Mouse (Mus musculus) left cerebral cortex, adult 9 months (tissue): ENCODE data around the gene Gm11037.

ENCODE experiments used
- DNase-seq, 2 experiments: peaks; one replicate each; pipeline ENCODE4 v3.0.0; 2022; ENCODE audit warnings: low spot score in 2 of 2

The Gm11037 gene

DNA sequence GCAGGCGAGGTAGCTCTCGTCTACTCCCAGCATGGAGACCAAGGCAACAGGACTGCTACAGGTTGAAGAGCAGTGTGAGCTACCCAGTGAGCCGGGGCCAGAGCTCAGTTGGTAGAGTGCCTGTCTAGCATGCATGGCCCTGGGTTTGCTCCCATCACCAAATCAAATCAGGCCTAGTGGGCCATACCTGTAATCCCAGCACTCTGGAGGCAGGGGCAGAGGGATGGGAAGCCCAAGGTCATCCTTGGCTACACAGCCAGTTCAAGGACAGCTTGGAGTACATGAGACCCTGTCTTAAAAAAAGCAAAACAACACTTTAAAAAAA is 15.9 kb downstream of the Gm11037 start:
- no peak for DNase-seq

DNA sequence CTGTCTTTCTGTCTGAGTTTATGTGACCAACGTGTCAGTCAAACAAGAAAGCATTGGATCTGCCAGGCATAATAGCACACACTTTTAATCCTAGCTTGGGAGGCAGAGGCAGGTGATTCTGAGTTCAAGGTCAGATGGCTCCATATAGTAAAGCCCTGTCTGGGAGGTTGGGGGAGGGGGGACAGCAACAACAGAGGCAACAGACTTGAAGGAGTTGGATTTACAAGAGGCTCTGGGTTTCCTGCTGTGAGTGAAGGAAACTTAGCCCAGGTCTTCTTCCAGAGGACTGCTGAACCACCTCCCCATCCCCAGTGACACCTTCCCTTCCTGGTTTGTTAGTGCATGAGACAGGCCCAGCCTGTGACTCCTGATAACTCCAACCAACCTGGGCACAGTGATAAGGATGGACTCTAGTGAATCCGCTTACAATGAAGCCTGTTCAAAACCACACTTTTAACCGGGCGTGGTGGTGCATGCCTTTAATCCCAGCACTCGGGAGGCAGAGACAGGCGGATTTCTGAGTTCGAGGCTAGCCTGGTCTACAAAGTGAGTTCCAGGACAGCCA is 19.0 kb downstream of the Gm11037 start:
- DNase-seq, result no peak

DNA sequence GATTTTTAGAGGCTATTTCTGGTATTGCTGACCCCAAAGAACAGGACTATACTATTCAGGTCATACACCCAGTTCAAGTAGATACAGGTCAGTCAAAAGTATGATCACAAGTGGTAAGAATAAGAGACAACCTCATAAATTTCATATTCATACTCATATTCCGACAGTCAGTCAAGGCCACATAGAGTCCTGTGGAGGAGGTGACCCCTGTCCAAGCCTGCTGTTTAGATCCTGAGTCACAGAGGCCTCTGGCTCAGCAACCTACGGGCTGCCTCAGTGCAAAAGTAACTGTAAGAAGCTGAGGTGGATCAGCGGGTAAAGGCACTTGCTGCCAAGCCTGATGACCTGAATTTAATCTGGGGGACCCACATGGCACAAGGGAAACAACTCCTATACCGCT is 20.7 kb downstream of the Gm11037 start:
- DNase-seq, result no peak

DNA sequence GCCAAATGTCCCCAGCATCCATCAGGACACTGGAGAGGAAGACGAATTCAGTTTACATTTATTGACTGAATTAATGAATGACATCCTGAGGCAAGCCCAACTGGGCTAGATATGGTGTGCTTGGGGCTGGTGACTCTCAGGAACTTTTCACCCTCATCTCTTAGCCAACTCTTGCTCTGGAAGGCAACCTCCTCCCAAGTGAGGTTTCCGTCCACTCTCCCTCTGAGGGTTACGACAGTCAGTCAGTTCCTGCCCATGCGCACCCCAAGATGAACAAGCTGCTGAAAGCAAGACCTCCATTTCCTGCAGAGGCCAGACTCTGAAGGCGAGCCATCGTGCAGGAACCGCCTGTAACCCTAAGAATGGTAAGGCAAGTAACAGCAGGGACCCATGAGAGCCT is 23.7 kb downstream of the Gm11037 start:
- no peak for DNase-seq

DNA sequence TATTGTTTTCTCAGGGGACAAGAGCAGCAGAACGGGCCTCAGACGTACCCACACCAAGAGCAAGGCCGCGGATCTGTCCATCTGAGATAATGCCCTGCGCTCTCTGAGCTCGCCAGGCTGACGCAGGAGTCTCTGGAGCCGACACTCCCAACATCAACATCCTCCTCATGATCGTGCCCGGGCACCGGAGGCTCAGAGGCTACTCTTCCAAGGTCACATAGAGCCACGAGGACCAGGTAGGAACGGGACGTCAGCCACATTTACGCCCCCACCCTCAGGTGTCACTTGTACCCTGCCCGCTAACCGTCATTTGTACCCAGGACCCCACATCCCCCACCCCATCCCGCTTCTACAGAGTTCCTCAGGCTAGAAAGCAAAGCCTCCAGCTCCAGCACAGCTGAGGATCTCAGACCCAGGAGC is 26.2 kb downstream of the Gm11037 start:
- DNase-seq, result no peak

DNA sequence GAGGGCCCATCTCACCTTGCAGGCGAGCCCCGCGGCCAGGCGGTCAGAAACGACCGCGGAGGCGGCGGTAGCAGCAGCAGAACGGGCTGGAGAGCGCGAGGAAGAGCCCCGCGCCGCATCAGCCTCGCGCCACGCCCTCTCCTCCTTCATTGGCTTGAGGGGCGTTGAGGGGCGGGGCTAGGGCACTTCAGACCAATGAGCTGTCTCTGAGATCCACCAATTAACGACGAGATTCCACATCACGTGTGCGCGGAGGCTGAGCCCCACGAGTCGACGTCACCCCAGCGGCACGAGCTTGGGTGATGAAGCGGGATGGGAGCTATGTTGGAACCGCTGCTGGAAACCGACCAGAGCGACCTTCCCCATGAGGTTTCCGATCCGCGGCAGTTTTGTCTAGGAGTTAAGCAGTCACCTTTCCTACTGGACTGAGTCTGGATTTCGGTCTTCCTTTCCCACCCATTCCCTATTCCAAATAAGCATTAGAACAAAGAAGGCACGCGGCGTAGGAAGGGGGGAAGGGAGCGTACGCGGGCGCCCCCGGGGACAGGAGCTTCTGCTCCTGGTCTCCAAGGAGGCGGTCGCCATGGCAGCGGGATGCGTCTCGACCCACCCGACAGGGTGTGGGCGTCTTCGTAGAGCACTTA is 26.8 kb downstream of the Gm11037 start, which contains the start of gene 1700037H04Rik:
Gene 1700037H04Rik (minus strand): TSS at position 144 of the 644 bp plus-strand sequence.
- peak; percentile 92 to 96 for DNase-seq

DNA sequence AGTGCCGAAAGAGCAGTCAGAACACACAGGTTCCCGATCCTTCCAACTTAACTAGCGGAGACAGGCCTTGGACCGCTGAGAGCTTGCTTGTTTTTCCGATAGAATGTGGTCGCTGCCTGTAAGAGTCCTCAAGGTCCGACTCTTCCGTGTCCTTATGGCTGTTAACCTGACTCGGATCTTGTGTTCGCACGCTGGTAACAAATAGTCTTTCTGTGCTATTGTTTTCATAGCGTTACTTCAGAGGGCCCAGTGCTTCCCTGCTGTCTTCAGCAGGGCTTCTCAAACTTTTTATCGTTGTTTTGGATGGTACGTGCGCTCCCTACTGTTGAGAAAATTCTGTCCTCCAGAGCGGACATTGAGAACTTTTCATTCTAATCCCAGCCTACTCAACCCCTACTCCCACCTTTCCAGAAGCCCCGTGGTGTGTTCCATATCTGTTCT is 27.4 kb downstream of the Gm11037 start:
- DNase-seq, result peak in 1 of 2 experiments; percentile 32

DNA sequence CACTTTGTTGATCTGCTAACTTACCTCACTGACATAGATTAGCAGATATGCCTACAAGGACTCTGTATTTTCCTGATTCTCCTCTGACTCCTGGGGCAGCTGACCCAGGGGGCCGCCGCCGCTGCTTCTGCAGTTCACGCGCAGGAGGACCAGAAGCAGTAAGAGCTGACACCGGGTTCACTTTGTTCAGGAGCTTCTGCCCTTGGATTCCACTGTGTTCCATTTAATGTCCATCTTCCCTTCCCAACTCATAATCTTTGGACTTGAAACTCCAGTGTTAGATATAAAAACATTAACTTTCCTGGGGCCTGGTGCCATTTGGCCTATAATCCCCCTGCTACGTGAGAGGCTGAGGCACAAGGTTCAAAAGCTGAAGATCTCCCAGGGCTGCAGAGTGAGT is 30.6 kb downstream of the Gm11037 start:
- DNase-seq, result no peak

DNA sequence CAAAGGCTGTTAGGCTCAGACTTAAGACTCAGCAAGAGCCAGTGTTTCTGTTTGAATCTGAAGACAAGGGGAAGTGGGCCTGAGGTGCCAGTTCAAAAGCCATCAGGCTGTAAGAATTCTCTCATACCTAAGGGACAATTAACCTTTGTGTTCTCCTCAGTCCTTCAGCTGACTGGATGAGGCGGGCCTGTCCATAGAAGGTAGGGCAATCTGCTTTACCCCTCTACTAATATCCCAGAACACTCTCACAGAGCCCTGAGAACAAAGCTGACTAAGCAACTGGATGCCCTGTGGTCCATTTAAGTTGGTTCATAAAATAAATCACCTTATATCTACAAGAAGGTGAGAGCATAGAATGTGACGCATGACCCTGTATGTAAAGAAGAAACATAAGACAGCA is 32.9 kb downstream of the Gm11037 start:
- DNase-seq, result no peak

DNA sequence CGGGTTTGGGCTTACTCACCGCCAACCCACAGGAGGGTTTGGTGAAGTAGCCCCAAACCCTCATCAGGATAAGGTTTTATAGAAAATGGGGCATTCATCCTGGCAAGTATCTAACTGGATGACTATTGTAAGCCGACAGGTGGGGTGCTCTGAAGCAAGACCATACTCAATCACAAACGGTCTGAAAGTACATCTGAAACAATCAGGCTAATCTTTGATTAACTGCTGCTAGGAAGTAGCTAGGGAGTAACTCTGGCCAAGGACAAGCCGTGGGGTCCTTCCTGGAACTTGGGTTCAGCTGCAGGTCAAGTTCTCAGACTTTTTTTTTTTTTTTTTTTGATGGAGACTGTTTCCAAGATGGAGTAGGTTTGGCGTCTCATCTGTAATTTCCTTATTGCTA is 34.7 kb downstream of the Gm11037 start:
- DNase-seq, result no peak

DNA sequence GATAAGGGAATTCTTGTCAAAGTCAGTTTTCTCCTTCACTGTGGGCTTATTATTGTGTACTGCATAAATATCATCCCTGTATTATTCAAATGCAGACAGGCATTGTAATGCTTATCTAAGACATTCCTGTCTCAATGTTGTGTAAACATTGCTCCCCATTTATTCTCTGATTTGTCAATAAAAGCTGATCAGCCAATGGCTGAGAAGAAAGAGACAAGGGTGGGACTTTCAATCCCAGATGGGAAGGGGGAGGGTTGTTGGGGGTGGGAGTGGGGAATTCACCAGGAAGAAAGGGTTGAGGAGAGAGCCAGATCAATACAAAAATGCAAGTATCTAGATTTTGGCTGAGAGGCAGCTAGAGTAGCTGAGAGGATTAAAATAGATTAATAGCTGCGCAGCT is 35.6 kb downstream of the Gm11037 start:
- no peak for DNase-seq

DNA sequence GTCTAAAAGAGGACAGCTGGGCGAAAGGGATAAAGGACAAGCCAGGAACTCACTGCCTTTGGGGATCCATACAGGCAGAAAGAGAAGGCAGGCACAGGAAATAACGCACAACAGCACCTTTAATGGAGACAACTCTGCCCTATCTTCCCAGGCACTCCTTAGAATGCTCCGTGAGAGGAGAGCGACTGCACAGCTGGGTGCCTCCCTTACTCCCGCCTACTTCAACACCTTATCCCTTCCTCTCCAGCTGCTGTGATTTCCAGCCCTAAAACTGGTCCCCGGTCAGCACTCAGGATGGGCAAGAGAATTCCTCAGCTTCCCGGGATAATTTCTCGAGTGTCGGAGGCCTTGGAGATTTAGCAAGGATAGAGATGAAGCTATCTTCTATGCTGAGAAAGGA is 37.6 kb downstream of the Gm11037 start:
- no peak for DNase-seq

DNA sequence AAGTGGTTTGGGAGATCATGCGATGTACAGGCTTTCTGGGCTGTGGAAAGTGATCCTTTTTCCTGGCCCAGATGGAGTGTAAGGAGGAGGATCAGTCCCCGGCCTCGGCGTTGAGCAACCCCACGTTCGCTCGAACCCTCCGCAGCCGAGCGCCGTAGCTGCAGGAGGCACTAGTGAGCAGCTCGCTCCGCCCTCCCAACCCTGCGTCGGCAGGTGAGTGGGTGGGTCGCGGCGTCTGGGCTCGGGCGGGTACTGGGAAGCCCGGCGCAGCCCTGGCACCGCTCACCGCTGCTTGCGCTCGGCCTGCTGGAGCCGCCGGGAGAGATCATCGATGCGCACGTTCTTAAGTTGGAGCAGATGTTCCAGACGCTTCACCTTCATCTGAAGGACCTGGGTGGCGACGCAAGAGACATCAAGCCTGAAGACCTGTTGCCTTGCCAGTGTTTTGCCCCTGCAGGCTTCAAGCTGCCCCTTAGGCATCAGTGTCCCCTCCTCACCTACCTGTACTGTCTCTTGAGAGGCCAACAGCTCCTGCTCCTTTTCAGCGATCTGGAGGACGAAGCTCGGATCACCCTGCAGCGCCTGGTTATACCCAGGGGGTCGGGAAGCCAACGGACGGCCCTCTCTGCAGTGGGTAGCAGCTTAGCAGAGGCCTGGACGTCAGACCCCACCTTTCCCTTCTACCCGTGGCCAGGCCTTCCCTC is 38.3 kb downstream of the Gm11037 start:
- DNase-seq, result peak in 1 of 2 experiments; percentile 75

DNA sequence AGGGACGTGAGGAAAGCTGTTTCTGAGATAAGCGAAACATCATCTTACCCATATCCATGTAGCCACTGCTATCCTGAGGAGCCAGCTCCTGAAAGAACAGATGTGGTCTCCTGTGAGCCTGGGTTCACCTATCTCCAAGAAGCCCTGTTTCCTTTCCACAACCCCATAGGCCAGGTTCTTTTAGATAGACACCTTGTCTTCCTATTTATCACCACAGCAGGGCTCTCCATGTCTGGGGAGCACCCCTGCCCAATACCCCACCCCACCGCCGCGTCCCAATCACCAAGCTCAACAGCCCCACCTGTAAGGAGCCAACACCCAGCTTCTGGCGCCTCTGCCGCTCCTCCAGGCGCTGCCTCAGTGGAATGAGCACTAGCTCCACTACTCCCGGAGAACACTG is 39.0 kb downstream of the Gm11037 start:
- no peak for DNase-seq

DNA sequence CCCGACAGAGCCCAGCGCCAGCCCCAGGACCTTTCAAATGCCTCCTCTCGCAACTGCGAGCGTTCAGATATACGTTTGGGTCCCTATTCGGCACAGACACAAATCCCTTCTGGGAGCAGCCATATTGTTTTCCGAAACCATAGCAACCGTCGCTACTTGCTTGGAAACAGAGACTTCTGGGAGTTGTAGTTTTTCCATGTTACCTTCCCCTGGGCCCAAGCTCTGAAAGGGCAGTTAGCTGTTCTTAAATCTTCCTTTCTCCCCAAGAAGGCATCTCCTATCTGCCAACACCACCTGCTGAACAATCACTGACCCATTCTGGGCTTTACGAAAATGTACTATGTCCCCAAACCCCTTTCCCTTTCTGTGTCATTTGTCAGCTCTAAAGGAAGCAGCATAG is 41.4 kb downstream of the Gm11037 start:
- peak in 1 of 2 experiments; percentile 77 for DNase-seq

DNA sequence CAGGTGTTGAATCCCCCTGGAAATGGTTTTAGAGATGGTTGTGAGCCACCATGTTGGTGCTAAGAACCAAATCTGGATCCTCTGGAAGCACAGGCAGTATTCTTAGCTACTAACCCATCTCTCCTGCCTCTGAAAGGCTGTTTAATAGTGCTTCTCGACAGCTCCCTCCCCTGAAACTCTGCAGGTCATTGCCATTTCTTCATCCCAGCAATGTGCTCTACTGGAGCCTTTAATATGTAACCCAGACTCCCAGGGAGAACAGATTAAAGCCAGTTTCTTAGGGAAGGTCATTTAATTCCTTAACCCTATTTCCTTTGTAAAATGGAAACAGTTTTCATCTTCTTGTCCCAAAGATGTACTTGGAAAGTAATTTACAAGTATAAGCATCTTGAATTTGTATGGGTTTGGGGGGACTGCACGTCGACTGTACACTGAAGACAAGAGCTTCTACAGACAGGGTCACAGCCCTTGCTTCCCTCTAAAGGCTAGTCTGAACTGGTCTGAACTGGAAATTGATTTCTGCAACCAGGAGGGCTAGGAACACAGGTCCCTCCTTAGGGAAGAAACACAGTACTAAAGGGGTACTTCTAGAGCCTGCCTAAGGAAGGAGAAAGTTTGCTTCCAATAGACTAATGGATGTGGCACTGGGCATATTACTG is 42.1 kb downstream of the Gm11037 start:
- DNase-seq, result no peak

DNA sequence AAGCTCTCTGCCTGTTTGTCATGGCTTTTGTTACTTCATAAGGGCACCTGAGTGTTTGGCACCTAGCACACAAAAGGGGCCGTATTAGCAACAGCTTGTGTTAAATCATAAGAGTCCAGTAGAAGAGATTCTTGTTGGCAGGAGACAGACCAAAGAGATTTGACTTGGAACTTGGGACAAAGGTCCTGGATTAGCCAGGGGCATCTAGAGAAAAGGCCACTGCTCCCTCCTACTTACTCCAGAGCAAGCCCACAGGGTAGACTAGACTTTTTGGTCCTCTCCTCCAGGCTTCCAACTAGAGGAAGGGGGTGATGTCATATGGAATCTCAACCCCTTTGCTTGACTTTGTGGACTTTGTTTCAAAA is 42.6 kb downstream of the Gm11037 start:
- no peak for DNase-seq

DNA sequence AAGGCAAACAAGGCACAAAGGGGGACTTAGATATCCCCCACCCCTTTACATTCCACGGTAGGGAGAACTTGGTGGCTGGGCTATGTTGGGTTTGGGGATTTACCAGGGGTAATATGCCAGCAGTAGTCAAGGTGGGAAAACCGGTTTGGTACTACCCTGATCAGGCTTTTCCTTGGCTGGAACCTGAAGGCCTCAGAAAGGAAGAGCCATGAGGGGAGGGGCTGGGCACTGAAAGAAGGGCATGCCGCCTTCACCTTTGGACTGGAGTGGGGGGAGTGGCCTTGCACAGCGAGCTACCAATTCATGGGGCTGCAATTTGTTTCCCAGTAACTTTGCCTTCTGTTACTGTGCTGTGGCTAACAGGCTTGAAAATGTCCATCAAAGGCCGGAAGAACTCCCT is 43.2 kb downstream of the Gm11037 start:
- DNase-seq, result no peak

DNA sequence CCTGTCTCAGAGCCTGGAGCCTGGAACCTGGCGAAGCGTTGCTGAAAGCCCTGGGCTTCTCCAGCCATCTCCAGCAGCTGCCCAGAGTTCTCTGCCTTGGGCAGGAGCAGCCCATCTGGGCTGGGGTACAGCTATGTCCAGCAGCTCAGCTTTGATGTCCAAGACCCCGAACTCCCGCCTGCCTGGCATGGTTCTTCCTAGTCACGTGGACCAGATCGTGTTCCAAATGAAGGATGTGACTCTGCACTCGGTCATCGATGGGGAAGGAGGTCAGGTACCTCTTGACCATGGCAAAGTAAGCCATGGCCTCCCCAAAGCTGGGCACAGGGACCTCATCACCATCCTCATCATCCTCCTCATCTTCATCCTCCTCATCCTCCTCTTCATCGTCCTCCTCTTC is 44.6 kb downstream of the Gm11037 start:
- no peak for DNase-seq

DNA sequence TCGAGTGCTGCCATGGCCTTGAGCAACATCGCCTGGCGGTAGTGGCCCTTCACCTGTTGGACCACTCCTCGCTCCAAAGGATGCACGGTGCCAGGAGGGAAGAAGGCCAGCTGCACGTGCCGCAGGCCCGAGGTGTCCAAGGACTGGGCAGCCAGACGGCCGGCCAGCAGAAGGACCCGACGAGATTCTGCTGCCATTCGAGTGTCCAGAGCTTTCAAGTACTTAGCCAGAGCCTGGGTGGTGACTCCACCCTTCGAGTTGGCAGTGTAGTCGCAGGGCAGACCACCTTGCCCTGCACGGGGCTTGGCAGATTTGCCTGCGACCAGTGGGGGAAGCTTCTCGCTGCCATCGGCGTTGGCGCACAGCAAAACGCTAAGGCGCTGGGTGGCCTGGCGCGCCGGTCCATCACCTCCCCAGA is 45.5 kb downstream of the Gm11037 start:
- no peak for DNase-seq

DNA sequence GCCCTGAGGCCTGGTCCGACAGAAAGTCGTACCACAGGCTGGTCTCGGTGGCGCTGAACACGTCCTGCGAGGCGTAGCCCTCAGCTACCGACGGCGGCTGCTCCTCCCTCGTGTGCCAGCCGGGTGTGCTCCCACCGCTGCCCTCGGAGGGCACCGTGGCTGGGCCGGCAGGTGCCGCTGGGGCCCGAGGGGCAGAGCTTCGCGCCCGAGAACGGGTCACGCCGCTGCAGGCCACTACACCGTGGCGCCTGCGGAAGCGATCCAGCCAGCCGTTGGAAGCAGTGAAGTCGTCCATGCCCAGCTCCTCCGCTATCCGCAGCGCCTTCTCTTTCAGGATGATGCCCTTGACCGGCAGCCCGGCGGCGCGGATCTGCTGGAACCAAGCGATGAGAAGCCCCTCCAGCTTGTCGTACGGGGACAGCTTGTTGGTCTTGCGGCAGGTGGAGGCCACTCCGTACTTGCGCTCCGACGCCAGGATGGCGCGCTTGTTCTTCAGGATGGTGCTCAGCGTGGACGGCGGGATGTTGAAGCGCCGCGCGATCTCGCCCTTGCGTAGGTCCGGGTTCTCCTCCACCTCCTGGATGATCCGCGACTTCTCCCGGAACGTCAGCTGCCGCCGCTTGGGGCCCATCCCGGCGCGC is 46.1 kb downstream of the Gm11037 start:
- peak in 1 of 2 experiments; percentile 61 for DNase-seq

DNA sequence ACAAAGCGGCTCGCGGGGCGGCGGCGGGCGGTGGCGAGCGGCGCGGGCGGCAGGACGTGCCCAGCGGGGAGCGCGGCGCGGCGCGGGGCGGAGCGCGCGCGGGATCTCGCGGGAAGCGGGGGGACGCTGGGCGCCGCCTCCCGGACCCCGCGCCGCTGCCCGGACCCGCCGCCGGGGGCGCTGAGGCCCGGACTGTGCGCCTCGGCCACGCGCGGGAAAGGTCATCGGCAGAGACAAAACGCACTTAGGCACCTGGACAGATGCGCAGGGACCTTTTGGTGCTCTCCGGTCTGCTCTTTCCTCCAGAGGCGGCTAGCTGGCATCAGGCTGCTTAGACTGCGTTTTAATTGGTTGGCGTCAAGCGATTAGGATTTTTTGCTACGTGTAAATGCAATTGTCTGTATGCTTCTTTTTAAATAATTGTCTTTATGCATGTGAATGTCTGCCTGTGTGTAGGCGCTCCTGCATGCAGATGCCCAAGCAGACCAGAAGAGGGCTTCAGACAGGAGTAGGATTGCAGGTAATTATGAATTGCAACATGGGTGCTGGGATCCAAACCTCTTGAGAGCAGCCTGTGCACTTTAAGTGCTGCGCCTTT is 46.8 kb downstream of the Gm11037 start, which contains the start of gene Cenpb:
Gene Cenpb (minus strand): TSS at position 78 of the 598 bp plus-strand sequence.
- peak in 1 of 2 experiments; percentile 81 for DNase-seq
